ENCODE assay signal across 8 mouse cellular contexts in genomic region chr3:107754632-107755031, GRCm38 (mm10). TPM values are rescaled to one million over a fixed set of nuclear protein-coding genes. Genes with fewer than 3 reads are reported as not detected.
DNase-seq lines count a peak whose midpoint lies in the region; ATAC-seq lines count a peak whose summit lies in the region.

No protein-coding gene starts in this region.

- DNase-seq in neural tube, embryonic 11.5 days (ENCODE audit: low spot score) = peak; percentile 42
- DNase-seq in neural tube, embryonic 10.5 days (ENCODE audit: extremely low spot score, low spot score) = no peak
- DNase-seq in c-Kit-negative CD71-positive TER-119-positive erythroid progenitor cells, embryonic 14.5 days (ENCODE audit: low read depth, low spot score) = peak; percentile 15
- DNase-seq in lung, postnatal 4 days = peak; percentile 20 to 66
- peak; percentile 58 for DNase-seq in thymus, postnatal 4 days

- no peak overlapping the region for H3K9ac ChIP-seq in forebrain, embryonic 12.5 days
- no peak overlapping the region for H3K9ac ChIP-seq in forebrain, embryonic 13.5 days
- no peak overlapping the region for H3K9ac ChIP-seq in neural tube, embryonic 11.5 days (ENCODE audit: low read length)

- 41% methylated on average over 3 of the region's 3 CpGs for WGBS in forebrain, embryonic 12.5 days
- 42% methylated on average over 3 of the region's 3 CpGs for WGBS in forebrain, embryonic 13.5 days
- 42% methylated on average over 3 of the region's 3 CpGs for WGBS in neural tube, embryonic 11.5 days

- H3K27ac ChIP-seq in forebrain, embryonic 12.5 days = no peak overlapping the region
- no peak overlapping the region for H3K27ac ChIP-seq in forebrain, embryonic 13.5 days
- no peak overlapping the region for H3K27ac ChIP-seq in neural tube, embryonic 11.5 days (ENCODE audit: low read depth, low read length)

- H3K9me3 ChIP-seq in forebrain, embryonic 12.5 days = no peaks in the 10 kb centered on the region
- H3K9me3 ChIP-seq in forebrain, embryonic 13.5 days (replicated peaks) = no peaks in the 10 kb centered on the region
- no peaks in the 10 kb centered on the region for H3K9me3 ChIP-seq in neural tube, embryonic 11.5 days (ENCODE audit: control insufficient read depth, low read length)

- H3K4me1 ChIP-seq in forebrain, embryonic 12.5 days = peaks cover 16% of the 10 kb centered on the region
- peaks cover 39% of the 10 kb centered on the region for H3K4me1 ChIP-seq in forebrain, embryonic 13.5 days
- H3K4me1 ChIP-seq in neural tube, embryonic 11.5 days (ENCODE audit: control insufficient read depth, insufficient read depth, low read length) = peaks cover 8% of the 10 kb centered on the region; the same call in 1 of the 2 replicates

- no peak overlapping the region for H3K4me3 ChIP-seq in forebrain, embryonic 12.5 days (replicated peaks)
- H3K4me3 ChIP-seq in forebrain, embryonic 13.5 days = no peak overlapping the region
- no peak overlapping the region for H3K4me3 ChIP-seq in neural tube, embryonic 11.5 days (ENCODE audit: low read depth, low read length)

- no peaks in the 10 kb centered on the region for H3K27me3 ChIP-seq in forebrain, embryonic 12.5 days
- H3K27me3 ChIP-seq in forebrain, embryonic 13.5 days = no peaks in the 10 kb centered on the region
- no peaks in the 10 kb centered on the region for H3K27me3 ChIP-seq in neural tube, embryonic 11.5 days (ENCODE audit: control insufficient read depth, insufficient read depth, low read length)

- no peak overlapping the region for H3K4me2 ChIP-seq in forebrain, embryonic 12.5 days
- H3K4me2 ChIP-seq in forebrain, embryonic 13.5 days = no peak overlapping the region
- H3K4me2 ChIP-seq in neural tube, embryonic 11.5 days (ENCODE audit: low read depth) = no peak overlapping the region

- 0 out of 2 replicates have a peak, but pooled peaks have one; percentile 37 for ATAC-seq in forebrain, embryonic 12.5 days (ENCODE audit: low FRiP score)
- ATAC-seq in forebrain, embryonic 13.5 days = no peak
- ATAC-seq in neural tube, embryonic 11.5 days (ENCODE audit: insufficient read depth, low FRiP score, low TSS enrichment) = no peak
- ATAC-seq in hematopoietic stem cell, adult 5-6 weeks (replicated peaks in 1 of 2; ENCODE audit: insufficient read depth in 1 of 2, low FRiP score in 2 of 2, low TSS enrichment in 1 of 2, low read depth in 1 of 2, poor library complexity in 2 of 2, severe bottlenecking in 2 of 2) = peak; percentile 56 to 63; a peak in 3 of 4 replicates

- H3K36me3 ChIP-seq in forebrain, embryonic 12.5 days (replicated peaks) = peaks cover 20% of the 10 kb centered on the region
- H3K36me3 ChIP-seq in forebrain, embryonic 13.5 days (ENCODE audit: poor library complexity, severe bottlenecking) = 0 out of 2 replicates have a peak, but pooled peaks cover 10% of the 10 kb centered on the region
- H3K36me3 ChIP-seq in neural tube, embryonic 11.5 days (ENCODE audit: control insufficient read depth, insufficient read depth, low read length) = no peaks in the 10 kb centered on the region

RNA-seq across cellular contexts. Expression of gene Csf1, which starts 5.6 kb away (rescaled TPM):
- 6.1 and 8.3 TPM in 2 replicates for polyA plus RNA-seq in forebrain, embryonic 12.5 days (2016; fragmentation: Nextera tagmentation; extraction: Ambion mirVana)
- 4.5 and 4.9 TPM in 2 replicates for polyA plus RNA-seq in forebrain, embryonic 13.5 days (2015; fragmentation: Nextera tagmentation; extraction: Ambion mirVana)
- polyA plus RNA-seq in neural tube, embryonic 11.5 days (2014; fragmentation: Nextera tagmentation; extraction: Ambion mirVana) = 5.6 and 6.0 TPM in 2 replicates
- 5.7 and 6.2 TPM in 2 replicates for total RNA-seq in hematopoietic stem cell, adult 5-6 weeks (2017)

RNA-seq across cellular contexts. Expression of gene Ahcyl1, which starts 58.3 kb away (rescaled TPM):
- polyA plus RNA-seq in forebrain, embryonic 12.5 days (2016; fragmentation: Nextera tagmentation; extraction: Ambion mirVana) = 124 and 130 TPM in 2 replicates
- polyA plus RNA-seq in forebrain, embryonic 13.5 days (2015; fragmentation: Nextera tagmentation; extraction: Ambion mirVana) = 98.6 and 106 TPM in 2 replicates
- 124 and 127 TPM in 2 replicates for polyA plus RNA-seq in neural tube, embryonic 11.5 days (2014; fragmentation: Nextera tagmentation; extraction: Ambion mirVana)
- 79.8 and 99.2 TPM in 2 replicates for total RNA-seq in hematopoietic stem cell, adult 5-6 weeks (2017)

Comparison
In these comparisons a context has a peak if more than half of its experiments do, and no peak if none do; other contexts are left out.
1. ATAC-seq: peak in forebrain, embryonic 12.5 days (single experiment) and hematopoietic stem cell, adult 5-6 weeks (2 of 2); none in forebrain, embryonic 13.5 days (single experiment) and neural tube, embryonic 11.5 days (single experiment).